22 mouse cellular contexts compared by ENCODE assay signal in genomic region chr2:6481966-6482365, GRCm38 (mm10).
A peak's percentile ranks its signal among the peaks of the same experiment; 100 is the strongest.
DNase-seq lines count a peak whose midpoint lies in the region; ATAC-seq lines count a peak whose summit lies in the region.
"Had no signal": no experiment of that assay in that cellular context is flagged by ENCODE, and none has a peak within 500 bp of the region (broad histone marks: within the 10 kb centered on the region; RNA-seq: fewer than 3 reads in every experiment).

No protein-coding gene starts in this region.

- no peaks in the 10 kb centered on the region for H3K36me3 ChIP-seq in midbrain, embryonic 14.5 days (ENCODE audit: control insufficient read depth, insufficient read depth, low read length)
- no peaks in the 10 kb centered on the region for H3K36me3 ChIP-seq in midbrain, embryonic 16.5 days (ENCODE audit: control insufficient read depth, insufficient read depth, low read length)
- H3K36me3 ChIP-seq: G1E had no signal

- H3K4me3 ChIP-seq in midbrain, embryonic 14.5 days (replicated peaks; ENCODE audit: low read depth, low read length): no peak overlapping the region
- H3K4me3 ChIP-seq in midbrain, embryonic 16.5 days (ENCODE audit: low read depth, low read length): no peak overlapping the region

- peaks cover 21% of the 10 kb centered on the region for H3K4me1 ChIP-seq in midbrain, embryonic 14.5 days (ENCODE audit: control insufficient read depth, insufficient read depth, low read length)
- H3K4me1 ChIP-seq in midbrain, embryonic 16.5 days (ENCODE audit: control insufficient read depth, insufficient read depth, low read length): no peaks in the 10 kb centered on the region; the same call in 1 of the 2 replicates

- H3K27ac ChIP-seq in midbrain, embryonic 14.5 days (replicated peaks; ENCODE audit: low read depth, low read length): 0 out of 2 replicates have a peak overlapping the region, but pooled peaks have one; percentile 52
- no peak overlapping the region for H3K27ac ChIP-seq in midbrain, embryonic 16.5 days (ENCODE audit: low read length)

- no peaks in the 10 kb centered on the region for H3K27me3 ChIP-seq in midbrain, embryonic 14.5 days (ENCODE audit: control insufficient read depth, insufficient read depth, low read length)
- no peaks in the 10 kb centered on the region for H3K27me3 ChIP-seq in midbrain, embryonic 16.5 days (ENCODE audit: control insufficient read depth, insufficient read depth, low read depth, low read length)
- H3K27me3 ChIP-seq: CH12.LX, Patski had no signal

- no peaks in the 10 kb centered on the region for H3K9me3 ChIP-seq in midbrain, embryonic 14.5 days (ENCODE audit: control insufficient read depth, low read length)
- H3K9me3 ChIP-seq in midbrain, embryonic 16.5 days (replicated peaks; ENCODE audit: control insufficient read depth, low read length, poor library complexity, severe bottlenecking): no peaks in the 10 kb centered on the region
- H3K9me3 ChIP-seq: G1E had no signal

- H3K4me2 ChIP-seq in midbrain, embryonic 14.5 days (ENCODE audit: low read length): no peak overlapping the region
- no peak overlapping the region for H3K4me2 ChIP-seq in midbrain, embryonic 16.5 days (ENCODE audit: low read length)

- no peak overlapping the region for H3K9ac ChIP-seq in midbrain, embryonic 14.5 days (replicated peaks; ENCODE audit: low read length)
- H3K9ac ChIP-seq in midbrain, embryonic 16.5 days (ENCODE audit: low read depth, low read length): no peak overlapping the region

- 95% methylated on average over 8 of the region's 8 CpGs for WGBS in midbrain, embryonic 14.5 days
- WGBS in midbrain, embryonic 16.5 days: 94% methylated on average over 8 of the region's 8 CpGs

- peak; percentile 21 for DNase-seq in adrenal gland, adult 2 months
- no peak for DNase-seq in adrenal gland, postnatal 25 days
- peak; percentile 63 for DNase-seq in adrenal gland, postnatal 10 days
- no peak for DNase-seq in adrenal gland, postnatal 4 days (ENCODE audit: low spot score in 2 of 2)
- DNase-seq in adrenal gland, postnatal 14 days: peak; percentile 56
- no peak for DNase-seq in adrenal gland, adult 8-10 months
- DNase-seq in midbrain, embryonic 14.5 days: no peak
- DNase-seq: B cell, adult 2 months; cerebellum, adult 11 months; cerebellum, adult 11-12 months; cerebellum, adult 18-20 months; cerebellum, adult 2 months; cerebellum, adult 8-10 months; cerebellum, adult 9-10 months; cerebellum, adult 9-11 months; cerebellum, postnatal 10 days had no signal

- no peak for ATAC-seq in midbrain, embryonic 14.5 days (ENCODE audit: low FRiP score, low TSS enrichment)
- no peak for ATAC-seq in midbrain, embryonic 16.5 days
- ATAC-seq: activated CD4-positive, CD25-positive, alpha-beta regulatory T cell, adult 4 months; CD4-positive, CD25-positive, alpha-beta regulatory T cell, adult 4 months; Patski had no signal

Comparison
In these comparisons a context has a peak if more than half of its experiments do, and no peak if none do; other contexts are left out.
1. DNase-seq: peak in adrenal gland, adult 2 months (single experiment), adrenal gland, postnatal 10 days (single experiment) and adrenal gland, postnatal 14 days (single experiment); none in adrenal gland, postnatal 25 days (single experiment), adrenal gland, postnatal 4 days (0 of 2), adrenal gland, adult 8-10 months (single experiment) and midbrain, embryonic 14.5 days (single experiment).